Mouse (Mus musculus): ENCODE data around the gene Nrxn2. TPM values are rescaled to one million over a fixed set of nuclear protein-coding genes. Genes with fewer than 3 reads are reported as not detected.

Gene Nrxn2
- polyA plus RNA-seq, 1 experiment = 7.0 TPM

DNA sequence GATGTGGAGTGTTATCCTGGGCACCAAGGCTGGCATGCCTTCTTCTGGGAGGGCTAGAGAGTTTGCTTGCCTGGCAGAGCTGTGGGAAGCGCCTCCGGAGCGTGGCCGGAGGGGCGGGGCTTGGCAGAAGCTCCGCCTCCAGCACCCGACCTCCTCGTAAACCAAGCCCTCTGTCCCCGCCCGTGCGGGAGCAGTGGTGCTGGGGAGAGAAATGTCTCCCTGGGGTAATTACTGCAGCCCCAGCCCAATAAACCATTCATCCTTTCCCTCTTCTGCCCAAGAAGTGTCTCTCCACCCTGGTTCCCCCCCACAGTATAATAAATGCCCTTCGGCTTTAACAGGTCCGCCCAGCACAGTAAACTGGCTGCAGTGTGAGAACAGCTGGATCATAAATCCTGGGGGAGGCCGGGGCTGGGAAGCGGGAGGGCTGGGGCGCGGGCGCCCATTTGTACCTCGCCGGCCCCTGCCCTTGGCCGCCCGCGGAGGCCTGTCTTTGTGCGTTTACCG lies 83.6 kb downstream of the Nrxn2 start:
- Histone ChIP-seq H3K9me3 (replicated peaks; ENCODE audit: control insufficient read depth, insufficient read depth, low read length, poor library complexity, severe bottlenecking) (no peaks in the 10 kb centered on the region), H3K27ac (ENCODE audit: insufficient read depth, low read length) (no peak overlapping the region), H3K4me1 (ENCODE audit: control insufficient read depth, insufficient read depth, low read length) (no peaks in the 10 kb centered on the region), H3K4me3 (ENCODE audit: low read depth, low read length) (peak overlapping the region; percentile 53), H3K36me3 (ENCODE audit: control insufficient read depth, insufficient read depth, low read length, poor library complexity, severe bottlenecking) (no peaks in the 10 kb centered on the region), H3K9ac (ENCODE audit: low read depth, poor library complexity, severe bottlenecking) (no peak overlapping the region), H3K27me3 (ENCODE audit: control insufficient read depth, insufficient read depth, low read length, poor library complexity, severe bottlenecking) (peaks cover 20% of the 10 kb centered on the region)
- TF ChIP-seq POLR2A (IDR thresholded peaks at IDR 0.05; ENCODE audit: insufficient read depth, low read length) (no peak), CTCF (IDR thresholded peaks at IDR 0.05; ENCODE audit: low read depth, low read length) (no peak), EP300 (IDR thresholded peaks at IDR 0.05; ENCODE audit: insufficient read depth, low read depth, low read length) (no peak)

DNA sequence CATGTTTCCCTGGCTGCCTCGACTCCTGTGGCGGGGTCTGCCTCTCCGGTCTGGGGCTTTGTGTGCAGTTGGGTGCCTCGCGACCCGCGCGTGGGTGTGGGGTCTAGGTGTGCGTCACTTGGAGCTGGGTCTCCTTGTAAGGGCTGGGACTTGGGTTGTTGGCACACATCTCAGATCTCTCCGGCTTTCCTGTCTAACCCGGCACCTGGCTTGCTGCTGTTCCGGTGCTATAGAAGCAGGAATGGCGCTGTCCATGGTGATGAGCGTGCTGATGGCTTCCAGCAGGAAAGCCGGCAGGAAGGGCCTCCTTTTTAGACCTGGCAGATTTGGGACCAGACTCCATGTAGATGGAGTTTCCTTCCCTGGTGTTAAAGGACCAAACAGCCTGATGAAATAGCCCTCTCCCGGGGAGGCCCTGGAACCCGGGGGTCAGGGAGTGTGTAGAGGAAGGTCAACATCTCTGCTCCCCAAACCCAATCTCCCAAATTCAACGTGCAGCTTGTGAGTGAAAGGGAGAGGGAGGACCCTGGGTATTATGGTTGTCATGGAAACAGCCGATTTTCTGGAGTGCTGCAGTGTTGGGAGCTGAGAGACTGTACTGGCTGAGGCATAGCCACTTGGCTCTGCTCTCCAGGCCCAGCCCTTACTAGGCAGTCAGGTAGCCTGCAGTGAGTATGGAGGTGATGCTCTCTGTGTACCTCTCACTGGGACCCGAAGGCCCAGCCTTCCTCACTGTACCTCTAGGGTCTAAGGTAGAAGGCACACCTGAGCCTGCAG lies 84.2 kb downstream of the Nrxn2 start:
- Histone ChIP-seq H3K4me3 (ENCODE audit: low read depth, low read length) (peak overlapping the region; percentile 53), H3K4me1 (ENCODE audit: control insufficient read depth, insufficient read depth, low read length) (no peaks in the 10 kb centered on the region), H3K27ac (ENCODE audit: insufficient read depth, low read length) (no peak overlapping the region), H3K36me3 (ENCODE audit: control insufficient read depth, insufficient read depth, low read length, poor library complexity, severe bottlenecking) (no peaks in the 10 kb centered on the region), H3K27me3 (ENCODE audit: control insufficient read depth, insufficient read depth, low read length, poor library complexity, severe bottlenecking) (peaks cover 19% of the 10 kb centered on the region), H3K9ac (ENCODE audit: low read depth, poor library complexity, severe bottlenecking) (no peak overlapping the region), H3K9me3 (replicated peaks; ENCODE audit: control insufficient read depth, insufficient read depth, low read length, poor library complexity, severe bottlenecking) (no peaks in the 10 kb centered on the region)
- TF ChIP-seq EP300 (IDR thresholded peaks at IDR 0.05; ENCODE audit: insufficient read depth, low read depth, low read length) (no peak), POLR2A (IDR thresholded peaks at IDR 0.05; ENCODE audit: insufficient read depth, low read length) (no peak), CTCF (IDR thresholded peaks at IDR 0.05; ENCODE audit: low read depth, low read length) (no peak)

DNA sequence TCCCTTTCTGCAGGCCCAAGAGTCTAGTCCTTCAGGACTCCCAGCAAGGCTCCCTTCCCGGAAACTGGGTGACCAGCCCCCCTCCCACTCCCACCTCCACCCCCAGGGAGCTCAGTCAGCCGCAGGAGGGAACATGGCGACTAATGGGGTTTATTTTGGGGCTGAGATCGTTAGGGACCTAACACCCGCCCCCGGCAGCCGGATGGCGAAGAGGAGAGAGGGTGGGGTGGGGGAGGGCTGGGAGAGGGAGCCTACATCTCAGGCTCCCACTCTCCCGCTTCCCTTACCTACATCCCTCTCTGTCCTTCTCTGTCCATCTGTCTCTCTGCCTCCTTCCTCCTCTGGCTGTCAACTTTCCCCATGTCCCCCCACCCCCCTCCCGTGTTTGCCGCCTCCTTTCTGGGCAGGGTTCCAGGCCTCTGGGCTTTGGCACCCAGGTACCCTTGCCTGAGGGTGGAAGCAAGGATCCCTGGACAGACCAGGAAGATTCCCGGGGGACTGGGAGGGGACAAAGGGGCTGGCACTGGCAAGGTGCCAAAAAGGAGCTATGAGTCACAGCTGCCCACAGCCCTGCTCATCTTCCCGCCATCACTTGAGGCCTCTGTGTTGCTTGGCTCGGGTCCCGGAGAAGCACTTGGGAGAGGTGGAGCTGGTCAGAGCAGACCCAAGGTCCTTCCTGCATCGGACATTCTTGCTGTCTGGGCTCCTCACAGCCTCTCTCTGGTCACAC lies 85.6 kb downstream of the Nrxn2 start:
- Histone ChIP-seq H3K9ac (ENCODE audit: low read depth, poor library complexity, severe bottlenecking) (no peak overlapping the region), H3K4me3 (ENCODE audit: low read depth, low read length) (no peak overlapping the region), H3K27me3 (ENCODE audit: control insufficient read depth, insufficient read depth, low read length, poor library complexity, severe bottlenecking) (peaks cover 11% of the 10 kb centered on the region), H3K36me3 (ENCODE audit: control insufficient read depth, insufficient read depth, low read length, poor library complexity, severe bottlenecking) (no peaks in the 10 kb centered on the region), H3K4me1 (ENCODE audit: control insufficient read depth, insufficient read depth, low read length) (no peaks in the 10 kb centered on the region), H3K27ac (ENCODE audit: insufficient read depth, low read length) (no peak overlapping the region), H3K9me3 (replicated peaks; ENCODE audit: control insufficient read depth, insufficient read depth, low read length, poor library complexity, severe bottlenecking) (no peaks in the 10 kb centered on the region)
- TF ChIP-seq EP300 (IDR thresholded peaks at IDR 0.05; ENCODE audit: insufficient read depth, low read depth, low read length) = no peak
- no peak for TF ChIP-seq CTCF (IDR thresholded peaks at IDR 0.05; ENCODE audit: low read depth, low read length)
- no peak for TF ChIP-seq POLR2A (IDR thresholded peaks at IDR 0.05; ENCODE audit: insufficient read depth, low read length)

DNA sequence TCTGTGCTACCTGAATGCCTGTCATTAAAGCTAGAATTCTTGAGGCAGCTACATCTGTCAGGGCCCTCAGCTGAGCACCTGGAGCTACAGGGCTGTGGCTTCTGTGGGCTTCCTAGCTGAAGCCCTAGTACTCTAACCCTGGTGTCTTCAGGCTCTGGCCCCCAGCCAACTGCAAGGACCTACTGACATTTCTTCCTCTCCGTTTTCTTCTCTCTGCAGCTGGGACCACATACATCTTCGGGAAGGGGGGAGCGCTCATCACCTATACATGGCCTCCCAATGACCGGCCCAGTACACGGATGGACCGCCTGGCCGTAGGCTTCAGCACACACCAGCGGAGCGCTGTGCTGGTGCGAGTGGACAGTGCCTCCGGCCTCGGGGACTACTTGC lies 86.1 kb downstream of the Nrxn2 start:
- no peaks in the 10 kb centered on the region for H3K36me3 ChIP-seq (ENCODE audit: control insufficient read depth, insufficient read depth, low read length, poor library complexity, severe bottlenecking)
- no peak overlapping the region for H3K9ac ChIP-seq (ENCODE audit: low read depth, poor library complexity, severe bottlenecking)
- no peak for TF ChIP-seq EP300 (IDR thresholded peaks at IDR 0.05; ENCODE audit: insufficient read depth, low read depth, low read length)
- TF ChIP-seq POLR2A (IDR thresholded peaks at IDR 0.05; ENCODE audit: insufficient read depth, low read length) = no peak
- TF ChIP-seq CTCF (IDR thresholded peaks at IDR 0.05; ENCODE audit: low read depth, low read length) = no peak
- H3K4me3 ChIP-seq (ENCODE audit: low read depth, low read length) = no peak overlapping the region
- no peaks in the 10 kb centered on the region for H3K9me3 ChIP-seq (replicated peaks; ENCODE audit: control insufficient read depth, insufficient read depth, low read length, poor library complexity, severe bottlenecking)
- H3K27me3 ChIP-seq (ENCODE audit: control insufficient read depth, insufficient read depth, low read length, poor library complexity, severe bottlenecking) = peaks cover 6% of the 10 kb centered on the region; the same call in 1 of the 2 replicates
- no peak overlapping the region for H3K27ac ChIP-seq (ENCODE audit: insufficient read depth, low read length)
- H3K4me1 ChIP-seq (ENCODE audit: control insufficient read depth, insufficient read depth, low read length) = no peaks in the 10 kb centered on the region

DNA sequence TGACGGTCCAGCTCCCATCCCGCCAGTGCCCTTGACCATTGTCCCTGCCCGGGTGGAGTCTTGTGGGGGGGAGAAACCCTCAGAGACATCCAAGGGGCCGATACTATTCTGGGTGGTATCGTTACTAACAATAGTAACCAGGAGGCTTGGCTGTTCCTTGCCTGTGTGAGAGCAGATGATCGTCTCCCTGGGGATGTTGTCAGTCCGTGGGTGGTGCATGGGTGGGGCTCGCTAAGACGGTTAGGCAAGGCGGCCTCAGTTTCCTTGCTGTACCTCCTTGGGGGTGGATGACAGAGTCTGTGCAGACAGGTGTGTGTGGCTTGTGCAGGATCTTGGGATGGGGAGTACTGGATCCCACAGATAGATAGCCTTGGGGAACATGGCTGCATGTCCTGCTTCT lies 88.9 kb downstream of the Nrxn2 start:
- Histone ChIP-seq H3K27me3 (ENCODE audit: control insufficient read depth, insufficient read depth, low read length, poor library complexity, severe bottlenecking) (no peaks in the 10 kb centered on the region), H3K4me3 (ENCODE audit: low read depth, low read length) (no peak overlapping the region), H3K36me3 (ENCODE audit: control insufficient read depth, insufficient read depth, low read length, poor library complexity, severe bottlenecking) (no peaks in the 10 kb centered on the region), H3K4me1 (ENCODE audit: control insufficient read depth, insufficient read depth, low read length) (no peaks in the 10 kb centered on the region), H3K27ac (ENCODE audit: insufficient read depth, low read length) (no peak overlapping the region), H3K9me3 (replicated peaks; ENCODE audit: control insufficient read depth, insufficient read depth, low read length, poor library complexity, severe bottlenecking) (no peaks in the 10 kb centered on the region), H3K9ac (ENCODE audit: low read depth, poor library complexity, severe bottlenecking) (no peak overlapping the region)
- TF ChIP-seq POLR2A (IDR thresholded peaks at IDR 0.05; ENCODE audit: insufficient read depth, low read length) (no peak), CTCF (IDR thresholded peaks at IDR 0.05; ENCODE audit: low read depth, low read length) (no peak), EP300 (IDR thresholded peaks at IDR 0.05; ENCODE audit: insufficient read depth, low read depth, low read length) (no peak)

DNA sequence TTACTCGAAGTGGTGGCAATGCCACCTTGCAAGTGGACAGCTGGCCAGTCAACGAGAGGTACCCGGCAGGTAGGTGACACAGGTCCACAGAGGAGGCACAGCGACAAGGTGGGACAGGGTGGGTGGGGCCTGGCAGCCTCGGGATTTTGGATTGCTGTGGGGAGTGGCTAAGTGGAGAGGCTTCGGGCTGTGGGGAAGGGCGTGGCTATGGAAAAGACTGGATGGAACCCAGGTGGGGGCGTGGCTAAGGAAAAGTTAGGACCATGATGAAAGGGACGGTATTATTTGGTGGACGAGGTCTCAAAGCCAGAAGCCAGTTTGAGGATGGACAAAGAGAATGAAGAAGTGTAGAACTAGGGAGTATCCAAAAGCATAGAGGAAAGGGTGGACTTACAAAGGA lies 91.3 kb downstream of the Nrxn2 start:
- TF ChIP-seq EP300 (IDR thresholded peaks at IDR 0.05; ENCODE audit: insufficient read depth, low read depth, low read length) (no peak), CTCF (IDR thresholded peaks at IDR 0.05; ENCODE audit: low read depth, low read length) (no peak), POLR2A (IDR thresholded peaks at IDR 0.05; ENCODE audit: insufficient read depth, low read length) (no peak)
- no peaks in the 10 kb centered on the region for H3K36me3 ChIP-seq (ENCODE audit: control insufficient read depth, insufficient read depth, low read length, poor library complexity, severe bottlenecking)
- H3K4me1 ChIP-seq (ENCODE audit: control insufficient read depth, insufficient read depth, low read length) = peaks cover 6% of the 10 kb centered on the region
- no peaks in the 10 kb centered on the region for H3K27me3 ChIP-seq (ENCODE audit: control insufficient read depth, insufficient read depth, low read length, poor library complexity, severe bottlenecking)
- no peak overlapping the region for H3K9ac ChIP-seq (ENCODE audit: low read depth, poor library complexity, severe bottlenecking)
- H3K9me3 ChIP-seq (replicated peaks; ENCODE audit: control insufficient read depth, insufficient read depth, low read length, poor library complexity, severe bottlenecking) = no peaks in the 10 kb centered on the region
- no peak overlapping the region for H3K27ac ChIP-seq (ENCODE audit: insufficient read depth, low read length)
- H3K4me3 ChIP-seq (ENCODE audit: low read depth, low read length) = no peak overlapping the region

Measured in ES-Bruce4 (cell line).